Mouse (Mus musculus): ENCODE results near the gene Dop1b. TPM values are rescaled to one million over a fixed set of nuclear protein-coding genes. Genes with fewer than 3 reads are reported as not detected.
"Not testable (repeated sequence)": the region's sequence is repeated elsewhere in the genome, so short reads cannot be mapped to it uniquely, and the experiment has no call there.

The Dop1b gene
- polyA plus RNA-seq (2012; ENCODE audit: insufficient read depth, insufficient read length, missing spikeins) = 47.2 and 58.5 TPM in 2 replicates

DNA sequence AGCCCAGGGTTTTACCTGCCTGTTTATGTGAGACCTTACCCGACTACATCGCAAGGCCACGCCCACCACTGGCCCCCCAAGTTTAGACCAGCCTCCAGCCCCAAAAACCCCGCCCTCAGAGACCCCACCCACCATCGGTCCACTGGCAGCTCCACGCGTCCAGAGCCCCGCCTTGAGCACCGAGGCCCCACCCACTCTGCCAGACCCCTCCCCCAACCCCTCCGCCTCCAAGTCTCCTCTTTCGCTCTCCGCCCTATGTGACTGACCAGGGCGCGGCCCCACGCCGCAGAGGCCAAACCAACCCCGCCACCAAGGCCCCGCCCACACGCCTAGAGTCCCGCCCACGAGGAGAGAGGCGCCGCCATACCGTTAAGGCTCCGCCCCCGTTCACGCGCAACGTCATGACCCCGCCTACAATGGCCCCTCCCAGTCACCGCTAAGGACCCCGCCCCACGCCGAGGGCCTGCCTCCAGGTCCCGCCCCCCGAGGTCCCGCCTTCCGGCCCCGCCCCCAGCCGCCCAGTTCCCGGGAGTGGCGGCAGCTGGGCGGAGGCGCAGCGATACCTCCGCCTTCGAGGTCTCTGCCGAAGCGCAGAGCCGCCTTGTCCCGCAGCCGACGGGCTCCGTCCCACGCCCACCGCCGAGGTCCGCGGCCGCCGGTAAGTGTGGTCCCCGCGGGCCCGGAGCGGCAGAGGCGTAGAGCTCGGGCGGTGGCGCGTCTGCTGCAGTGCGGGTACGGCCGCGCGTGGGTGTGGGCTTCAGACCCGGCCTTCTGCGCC, at the start of gene Dop1b:
Dop1b (plus strand) TSS at position 494 of the 778 bp plus-strand sequence.
- Histone ChIP-seq H3K27ac (ENCODE audit: insufficient read depth, low read depth, low read length) (peak within 1 kb of the TSS; percentile 47), H3K4me1 (ENCODE audit: control insufficient read depth, insufficient read depth, low read length) (peaks cover 7% of the 10 kb centered on the region), H3K4me3 (ENCODE audit: insufficient read depth, low read length) (peak within 1 kb of the TSS; percentile 93)
- TF ChIP-seq CTCF (IDR thresholded peaks at IDR 0.05; ENCODE audit: low read depth, low read length) = no peak
- no peak for TF ChIP-seq POLR2A (IDR thresholded peaks at IDR 0.05; ENCODE audit: borderline replicate concordance, low read depth, low read length)

DNA sequence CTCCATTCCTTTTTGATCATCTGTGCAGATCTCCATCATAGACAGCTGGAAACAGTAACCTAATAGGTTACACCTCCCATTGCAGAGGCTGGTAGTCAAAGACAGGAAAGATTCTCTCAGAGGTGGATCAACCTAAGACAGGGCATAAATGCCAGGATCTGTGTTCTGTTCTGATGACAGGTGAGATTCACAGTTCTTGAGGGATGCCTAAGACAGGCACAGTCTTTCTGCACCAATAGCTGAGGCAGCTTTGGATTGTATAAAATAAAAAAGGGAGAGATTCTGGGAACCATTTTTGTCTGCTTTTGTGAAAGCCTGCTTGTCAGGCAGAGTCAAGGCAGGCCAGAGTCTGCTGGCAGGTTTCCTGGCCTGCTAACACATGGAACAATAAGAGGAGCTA, 43.7 kb upstream of the Dop1b start:
- H3K27ac ChIP-seq (ENCODE audit: insufficient read depth, low read depth, low read length) = no peak overlapping the region
- H3K4me1 ChIP-seq (ENCODE audit: control insufficient read depth, insufficient read depth, low read length) = no peaks in the 10 kb centered on the region
- no peak for TF ChIP-seq CTCF (IDR thresholded peaks at IDR 0.05; ENCODE audit: low read depth, low read length)
- TF ChIP-seq POLR2A (IDR thresholded peaks at IDR 0.05; ENCODE audit: borderline replicate concordance, low read depth, low read length) = no peak
- H3K4me3 ChIP-seq (ENCODE audit: insufficient read depth, low read length) = no peak overlapping the region

DNA sequence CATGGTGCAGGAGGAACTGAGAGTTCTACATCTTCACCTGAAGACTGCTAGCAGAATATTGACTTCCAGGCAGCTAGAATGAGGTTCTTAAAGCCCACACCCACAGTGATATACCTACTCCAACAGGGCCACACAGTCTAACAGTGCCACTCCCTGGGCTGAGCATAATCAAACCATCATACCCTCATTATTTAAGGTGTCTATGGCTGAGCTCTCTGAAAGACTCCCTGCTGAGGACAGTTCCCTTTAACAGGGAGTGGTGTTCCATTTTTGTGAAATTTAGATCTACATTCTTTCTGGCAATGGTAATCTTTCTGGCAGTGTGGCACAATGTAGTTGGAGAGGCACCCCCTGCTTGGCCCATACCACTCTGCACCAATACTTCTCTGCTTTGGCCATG, 42.2 kb upstream of the Dop1b start:
- Histone ChIP-seq H3K4me3 (ENCODE audit: insufficient read depth, low read length) (no peak overlapping the region), H3K4me1 (ENCODE audit: control insufficient read depth, insufficient read depth, low read length) (no peaks in the 10 kb centered on the region), H3K27ac (ENCODE audit: insufficient read depth, low read depth, low read length) (no peak overlapping the region)
- TF ChIP-seq POLR2A (IDR thresholded peaks at IDR 0.05; ENCODE audit: borderline replicate concordance, low read depth, low read length) (no peak), CTCF (IDR thresholded peaks at IDR 0.05; ENCODE audit: low read depth, low read length) (no peak)

DNA sequence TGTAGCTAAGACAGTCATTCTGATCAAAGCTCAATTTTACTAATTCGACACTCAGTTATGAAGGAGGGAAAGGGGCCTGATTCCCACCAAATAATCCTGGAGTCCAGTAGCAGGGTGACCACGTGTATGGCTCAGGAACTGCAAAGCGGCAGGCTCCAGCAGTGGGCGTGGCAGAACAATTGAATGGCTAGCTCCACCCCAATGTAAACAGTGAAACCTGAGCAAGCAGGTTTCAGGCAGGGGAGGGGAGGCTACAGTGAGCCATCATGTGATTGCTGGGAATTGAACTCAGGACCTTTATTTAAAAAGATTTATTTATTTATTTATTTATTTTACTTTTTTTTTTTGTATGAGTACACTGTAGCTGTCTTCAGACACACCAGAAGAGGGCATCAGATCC, 41.2 kb upstream of the Dop1b start:
- not testable (repeated sequence) for H3K27ac ChIP-seq (ENCODE audit: insufficient read depth, low read depth, low read length); H3K4me3 ChIP-seq (ENCODE audit: insufficient read depth, low read length); H3K4me1 ChIP-seq (ENCODE audit: control insufficient read depth, insufficient read depth, low read length)

DNA sequence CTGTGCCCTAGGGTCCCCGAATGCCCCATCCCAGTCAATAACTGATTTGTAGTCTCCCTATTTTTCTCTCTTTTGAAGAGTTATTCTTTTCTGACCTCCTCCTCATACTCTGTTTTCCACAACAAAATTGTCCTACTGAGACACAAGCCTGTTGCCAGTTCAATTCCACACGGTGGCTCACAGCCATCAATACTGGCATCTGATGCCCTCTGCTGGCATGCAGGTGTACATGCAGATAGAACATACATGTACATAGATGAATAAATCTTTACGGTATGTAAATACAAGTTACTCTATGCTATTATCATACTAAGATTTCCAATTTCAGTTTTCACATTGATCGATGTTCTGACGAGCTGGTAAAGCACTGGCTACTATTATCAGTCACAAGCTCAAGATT, 40.6 kb upstream of the Dop1b start:
- Histone ChIP-seq H3K27ac (ENCODE audit: insufficient read depth, low read depth, low read length) (no peak overlapping the region), H3K4me1 (ENCODE audit: control insufficient read depth, insufficient read depth, low read length) (no peaks in the 10 kb centered on the region), H3K4me3 (ENCODE audit: insufficient read depth, low read length) (no peak overlapping the region)
- TF ChIP-seq POLR2A (IDR thresholded peaks at IDR 0.05; ENCODE audit: borderline replicate concordance, low read depth, low read length) (no peak), CTCF (IDR thresholded peaks at IDR 0.05; ENCODE audit: low read depth, low read length) (peak; percentile 52; the same call in 1 of the 2 replicates)

DNA sequence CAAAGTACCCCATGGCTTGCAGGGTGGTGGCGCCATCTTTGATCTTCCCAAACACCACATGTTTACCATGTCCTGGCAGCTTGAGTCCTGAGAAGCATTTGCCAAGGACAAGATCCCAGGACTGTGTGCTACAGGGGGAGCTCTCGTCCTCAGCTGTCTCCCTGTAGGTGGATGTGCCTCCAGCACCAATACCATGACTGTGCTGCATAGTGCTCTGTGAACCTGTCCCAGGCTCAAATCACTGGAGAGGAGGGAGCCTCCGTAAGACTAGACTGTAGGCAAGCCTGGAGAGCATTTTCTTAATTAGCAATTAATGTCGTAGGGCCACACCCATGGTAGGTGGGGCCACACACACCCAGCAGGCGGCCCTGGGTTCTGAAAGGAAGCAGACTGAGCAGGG, 35.3 kb upstream of the Dop1b start:
- H3K4me1 ChIP-seq (ENCODE audit: control insufficient read depth, insufficient read depth, low read length) = peaks cover 4% of the 10 kb centered on the region; the same call in 1 of the 2 replicates
- no peak overlapping the region for H3K4me3 ChIP-seq (ENCODE audit: insufficient read depth, low read length)
- H3K27ac ChIP-seq (ENCODE audit: insufficient read depth, low read depth, low read length) = no peak overlapping the region
- TF ChIP-seq POLR2A (IDR thresholded peaks at IDR 0.05; ENCODE audit: borderline replicate concordance, low read depth, low read length) (no peak), CTCF (IDR thresholded peaks at IDR 0.05; ENCODE audit: low read depth, low read length) (no peak)

DNA sequence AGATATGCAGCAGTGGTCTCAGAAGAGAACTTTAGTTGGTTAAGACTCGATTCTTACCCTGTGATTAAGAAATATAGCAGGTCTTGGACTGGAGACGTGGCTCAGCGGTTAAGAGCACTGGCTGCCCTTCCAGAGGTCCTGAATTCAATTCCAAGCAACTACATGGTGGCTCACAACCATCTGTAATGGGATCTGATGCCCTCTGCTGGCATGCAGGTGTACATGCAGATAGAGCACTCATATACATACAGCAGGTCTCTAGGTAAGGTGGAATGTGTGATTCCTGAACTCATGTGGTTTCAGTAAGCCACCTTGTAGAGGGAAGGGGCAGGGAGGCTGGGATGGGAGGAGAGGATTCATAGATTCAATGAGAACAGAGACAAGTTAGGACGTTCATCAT, 33.5 kb upstream of the Dop1b start:
- H3K4me3 ChIP-seq (ENCODE audit: insufficient read depth, low read length) = no peak overlapping the region
- no peak overlapping the region for H3K27ac ChIP-seq (ENCODE audit: insufficient read depth, low read depth, low read length)
- H3K4me1 ChIP-seq (ENCODE audit: control insufficient read depth, insufficient read depth, low read length) = peaks cover 10% of the 10 kb centered on the region
- TF ChIP-seq POLR2A (IDR thresholded peaks at IDR 0.05; ENCODE audit: borderline replicate concordance, low read depth, low read length) = no peak
- no peak for TF ChIP-seq CTCF (IDR thresholded peaks at IDR 0.05; ENCODE audit: low read depth, low read length)

DNA sequence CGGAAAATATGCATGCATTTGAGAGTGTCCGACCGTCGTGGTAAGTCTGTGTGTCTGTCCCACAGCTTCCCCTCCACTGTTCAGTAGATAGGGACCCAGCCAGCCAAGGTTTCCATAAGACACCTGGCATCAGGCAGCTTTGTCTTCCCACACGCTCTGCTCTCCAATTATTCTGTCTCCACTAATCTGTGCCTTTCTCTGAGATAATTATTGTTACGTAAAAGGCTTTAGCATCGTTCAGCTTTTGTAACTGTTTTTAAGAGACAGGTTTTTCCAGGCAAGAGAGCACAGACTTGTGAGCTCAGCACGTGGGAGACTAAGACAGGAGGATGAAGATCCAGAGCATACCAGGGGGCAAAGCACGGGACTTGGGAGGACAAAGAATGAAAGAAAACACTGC, 32.5 kb upstream of the Dop1b start:
- TF ChIP-seq POLR2A (IDR thresholded peaks at IDR 0.05; ENCODE audit: borderline replicate concordance, low read depth, low read length) (no peak), CTCF (IDR thresholded peaks at IDR 0.05; ENCODE audit: low read depth, low read length) (no peak)

DNA sequence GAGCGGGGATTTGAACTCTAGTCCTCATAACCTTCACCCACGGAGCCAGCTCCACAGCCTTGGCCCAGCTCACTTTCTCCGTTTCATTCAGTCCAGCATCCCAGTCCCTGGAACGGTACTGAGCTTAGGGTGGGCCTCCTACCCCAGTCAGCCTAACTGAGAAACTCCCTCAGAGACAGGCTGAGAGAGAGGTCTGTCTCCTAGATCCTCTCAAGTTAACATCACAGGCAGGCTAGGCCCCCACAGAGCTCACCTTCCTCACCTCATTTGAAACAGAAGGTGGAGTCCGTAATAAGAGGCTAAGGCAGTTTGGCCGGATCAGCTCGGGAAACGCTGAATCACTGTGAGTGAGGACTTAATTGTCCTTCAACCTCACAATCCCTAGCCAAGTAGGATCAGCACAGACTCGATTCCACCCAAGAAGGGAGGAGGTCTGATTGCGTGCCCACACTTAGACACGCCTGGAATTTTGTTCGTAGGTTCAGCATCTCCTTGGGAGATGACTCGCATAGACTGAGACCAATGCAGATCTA, 29.5 kb upstream of the Dop1b start:
- Histone ChIP-seq H3K27ac (ENCODE audit: insufficient read depth, low read depth, low read length) (no peak overlapping the region), H3K4me1 (ENCODE audit: control insufficient read depth, insufficient read depth, low read length) (peaks cover 10% of the 10 kb centered on the region), H3K4me3 (ENCODE audit: insufficient read depth, low read length) (peak overlapping the region; percentile 72)
- TF ChIP-seq POLR2A (IDR thresholded peaks at IDR 0.05; ENCODE audit: borderline replicate concordance, low read depth, low read length) (no peak), CTCF (IDR thresholded peaks at IDR 0.05; ENCODE audit: low read depth, low read length) (no peak)

More for the DNA sequence above, 32.5 kb upstream of the Dop1b start:
- Histone ChIP-seq H3K27ac (ENCODE audit: insufficient read depth, low read depth, low read length) (no peak overlapping the region), H3K4me1 (ENCODE audit: control insufficient read depth, insufficient read depth, low read length) (peaks cover 10% of the 10 kb centered on the region), H3K4me3 (ENCODE audit: insufficient read depth, low read length) (no peak overlapping the region)

DNA sequence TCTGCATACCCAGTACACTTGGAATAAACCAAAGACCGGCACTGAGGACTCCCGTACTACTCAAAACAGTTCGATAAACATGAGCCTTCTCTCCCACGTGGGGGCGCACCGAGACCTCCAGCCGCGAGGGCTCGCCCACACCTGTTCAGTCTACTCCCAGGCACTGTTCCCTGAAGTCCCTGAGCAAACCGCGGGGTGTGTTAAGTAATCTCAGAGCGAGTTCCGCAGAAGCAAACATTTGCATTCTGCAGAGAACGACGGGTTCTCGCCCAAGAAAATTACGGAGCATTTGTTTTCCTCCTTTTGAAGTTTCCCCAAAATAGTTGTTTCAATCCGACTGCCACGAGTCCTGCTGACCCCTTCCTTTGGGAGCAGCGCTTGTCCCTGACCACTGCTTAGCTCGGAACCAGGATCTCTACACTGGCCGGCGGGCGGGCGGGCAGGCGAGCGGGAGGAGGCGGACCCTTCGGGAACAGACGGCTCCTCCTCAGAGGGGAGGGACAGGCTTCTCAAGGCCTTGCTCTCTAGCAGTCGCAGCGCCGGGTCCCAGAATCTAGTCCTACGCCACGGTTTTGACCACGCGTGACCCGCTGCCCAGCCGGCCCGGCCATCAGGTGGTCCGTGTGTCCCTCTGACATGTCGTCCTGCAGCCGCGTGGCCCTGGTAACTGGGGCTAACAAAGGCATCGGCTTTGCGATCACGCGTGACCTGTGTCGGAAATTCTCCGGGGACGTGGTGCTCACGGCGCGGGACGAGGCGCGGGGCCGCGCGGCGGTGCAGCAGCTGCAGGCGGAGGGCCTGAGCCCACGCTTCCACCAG, 28.8 kb upstream of the Dop1b start, which contains the start of gene Cbr3:
Cbr3 (plus strand) TSS at position 527 of the 819 bp plus-strand sequence.
- H3K4me3 ChIP-seq (ENCODE audit: insufficient read depth, low read length) = peak within 1 kb of the TSS; percentile 72

More for the DNA sequence above, 28.8 kb upstream of the Dop1b start, which contains the start of gene Cbr3:
- Histone ChIP-seq H3K27ac (ENCODE audit: insufficient read depth, low read depth, low read length) (no peak within 1 kb of the TSS), H3K4me1 (ENCODE audit: control insufficient read depth, insufficient read depth, low read length) (peaks cover 10% of the 10 kb centered on the region)
- no peak for TF ChIP-seq POLR2A (IDR thresholded peaks at IDR 0.05; ENCODE audit: borderline replicate concordance, low read depth, low read length)
- TF ChIP-seq CTCF (IDR thresholded peaks at IDR 0.05; ENCODE audit: low read depth, low read length) = peak; percentile 13; the same call in 1 of the 2 replicates
